Mouse (Mus musculus): ENCODE results near the gene Dpf3. TPM values are rescaled to one million over a fixed set of nuclear protein-coding genes. Genes with fewer than 3 reads are reported as not detected.

Gene Dpf3
- polyA plus RNA-seq, 1 experiment: 3.8 TPM

GRCm38 (mm10) chr12:83210294-83210693 is 277.2 kb downstream of the Dpf3 start:
- Histone ChIP-seq H3K4me1 (ENCODE audit: control insufficient read depth, insufficient read depth, low read length) (peaks cover 2% of the 10 kb centered on the region; the same call in 1 of the 2 replicates), H3K4me3 (ENCODE audit: insufficient read depth, low read length) (no peak overlapping the region), H3K27ac (ENCODE audit: insufficient read depth, low read length) (no peak overlapping the region)
- TF ChIP-seq CTCF (IDR thresholded peaks at IDR 0.05; ENCODE audit: extremely low read depth, insufficient read depth, low read length) (no peak), POLR2A (IDR thresholded peaks at IDR 0.05; ENCODE audit: extremely low read depth, insufficient read depth, low read length) (no peak)

GRCm38 (mm10) chr12:83209461-83209860 is 278.1 kb downstream of the Dpf3 start:
- Histone ChIP-seq H3K4me3 (ENCODE audit: insufficient read depth, low read length) (no peak overlapping the region), H3K4me1 (ENCODE audit: control insufficient read depth, insufficient read depth, low read length) (peaks cover 2% of the 10 kb centered on the region; the same call in 1 of the 2 replicates), H3K27ac (ENCODE audit: insufficient read depth, low read length) (no peak overlapping the region)
- TF ChIP-seq CTCF (IDR thresholded peaks at IDR 0.05; ENCODE audit: extremely low read depth, insufficient read depth, low read length) (no peak), POLR2A (IDR thresholded peaks at IDR 0.05; ENCODE audit: extremely low read depth, insufficient read depth, low read length) (no peak)

DNA sequence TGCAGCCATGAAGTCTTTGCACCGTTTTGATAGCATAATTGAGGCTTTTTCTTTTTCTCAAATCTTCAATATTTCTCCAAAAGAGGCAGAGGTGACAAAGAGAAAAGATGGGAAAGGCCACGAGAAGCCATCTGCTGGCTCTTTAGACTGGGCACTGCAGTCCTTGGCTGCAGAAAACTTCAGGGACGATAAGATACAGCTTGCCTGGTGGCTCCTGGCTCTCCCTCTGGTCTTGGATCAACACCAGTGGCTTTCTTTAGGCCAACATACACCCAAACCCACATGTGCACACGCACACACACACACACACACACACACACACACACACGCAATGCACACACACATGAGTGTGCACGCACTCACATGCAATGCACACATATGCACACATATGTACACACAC is 278.7 kb downstream of the Dpf3 start:
- no peak overlapping the region for H3K4me3 ChIP-seq (ENCODE audit: insufficient read depth, low read length)
- TF ChIP-seq POLR2A (IDR thresholded peaks at IDR 0.05; ENCODE audit: extremely low read depth, insufficient read depth, low read length): no peak
- TF ChIP-seq CTCF (IDR thresholded peaks at IDR 0.05; ENCODE audit: extremely low read depth, insufficient read depth, low read length): no peak
- H3K4me1 ChIP-seq (ENCODE audit: control insufficient read depth, insufficient read depth, low read length): peaks cover 2% of the 10 kb centered on the region; the same call in 1 of the 2 replicates
- no peak overlapping the region for H3K27ac ChIP-seq (ENCODE audit: insufficient read depth, low read length)

DNA sequence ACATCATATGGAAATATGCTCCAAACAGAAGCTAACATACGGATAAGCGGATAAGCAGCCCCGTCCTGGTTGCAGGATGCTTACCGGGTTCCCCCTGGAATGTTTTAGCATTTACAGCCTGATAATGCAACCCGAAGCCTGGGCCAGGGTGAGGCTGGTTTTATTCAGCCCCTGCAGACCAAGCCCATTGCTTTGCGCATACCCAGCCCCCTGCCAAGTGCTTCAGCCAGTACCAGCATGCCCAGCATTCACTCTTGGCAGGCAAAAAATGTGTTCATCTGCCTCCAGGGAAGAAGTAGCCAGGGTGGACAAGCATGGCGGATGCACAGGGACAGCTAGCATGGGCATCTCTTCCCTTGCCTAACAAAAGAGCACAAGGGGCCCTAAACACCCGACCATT is 279.5 kb downstream of the Dpf3 start:
- no peak overlapping the region for H3K4me3 ChIP-seq (ENCODE audit: insufficient read depth, low read length)
- H3K4me1 ChIP-seq (ENCODE audit: control insufficient read depth, insufficient read depth, low read length): peaks cover 2% of the 10 kb centered on the region; the same call in 1 of the 2 replicates
- TF ChIP-seq CTCF (IDR thresholded peaks at IDR 0.05; ENCODE audit: extremely low read depth, insufficient read depth, low read length) (no peak), POLR2A (IDR thresholded peaks at IDR 0.05; ENCODE audit: extremely low read depth, insufficient read depth, low read length) (no peak)
- H3K27ac ChIP-seq (ENCODE audit: insufficient read depth, low read length): no peak overlapping the region

GRCm38 (mm10) chr12:83207481-83207880 is 280.0 kb downstream of the Dpf3 start:
- no peak overlapping the region for H3K27ac ChIP-seq (ENCODE audit: insufficient read depth, low read length)
- TF ChIP-seq POLR2A (IDR thresholded peaks at IDR 0.05; ENCODE audit: extremely low read depth, insufficient read depth, low read length) (no peak), CTCF (IDR thresholded peaks at IDR 0.05; ENCODE audit: extremely low read depth, insufficient read depth, low read length) (no peak)
- H3K4me3 ChIP-seq (ENCODE audit: insufficient read depth, low read length): no peak overlapping the region
- peaks cover 2% of the 10 kb centered on the region; the same call in 1 of the 2 replicates for H3K4me1 ChIP-seq (ENCODE audit: control insufficient read depth, insufficient read depth, low read length)

DNA sequence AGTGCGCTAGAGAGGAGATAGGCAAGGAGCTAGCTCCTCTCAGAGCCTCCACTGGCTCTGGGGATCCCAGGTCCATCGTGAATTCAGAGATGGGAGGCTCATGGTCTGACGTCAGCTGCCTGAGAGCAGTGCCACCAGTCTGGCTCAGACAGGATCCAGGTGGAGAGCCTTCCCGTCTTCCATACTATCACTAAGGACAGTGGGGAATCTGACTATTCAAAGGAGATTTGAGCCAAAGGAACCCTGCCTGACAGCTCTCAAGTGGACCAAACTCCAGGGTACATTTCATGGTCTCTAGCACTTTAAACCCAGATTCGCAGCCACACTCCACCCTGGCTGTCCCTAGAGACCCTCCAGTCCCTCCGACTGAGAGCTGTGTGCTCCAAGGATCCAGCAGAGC is 280.6 kb downstream of the Dpf3 start:
- Histone ChIP-seq H3K27ac (ENCODE audit: insufficient read depth, low read length) (no peak overlapping the region), H3K4me1 (ENCODE audit: control insufficient read depth, insufficient read depth, low read length) (peaks cover 2% of the 10 kb centered on the region; the same call in 1 of the 2 replicates), H3K4me3 (ENCODE audit: insufficient read depth, low read length) (no peak overlapping the region)
- TF ChIP-seq CTCF (IDR thresholded peaks at IDR 0.05; ENCODE audit: extremely low read depth, insufficient read depth, low read length) (no peak), POLR2A (IDR thresholded peaks at IDR 0.05; ENCODE audit: extremely low read depth, insufficient read depth, low read length) (no peak)

DNA sequence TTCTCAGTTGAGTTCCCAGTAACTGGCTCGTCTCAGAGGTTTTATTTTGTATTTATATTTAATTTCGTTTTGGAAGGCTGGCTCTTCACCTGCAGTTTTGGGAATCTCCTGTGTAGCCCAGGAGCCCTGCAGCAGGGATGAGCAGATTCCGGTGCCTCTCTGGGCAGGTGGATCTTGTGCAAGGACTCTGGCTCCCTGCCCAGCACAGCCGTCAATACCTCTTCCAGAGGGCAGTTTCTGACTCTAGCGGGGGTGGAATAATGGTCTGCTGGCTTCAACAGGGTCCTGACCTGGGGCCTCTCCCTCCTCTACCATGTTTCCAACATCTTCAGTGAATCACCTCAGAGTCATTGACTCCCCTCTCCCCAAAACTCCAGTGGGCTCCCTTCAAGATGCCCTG is 283.2 kb downstream of the Dpf3 start:
- no peak for TF ChIP-seq POLR2A (IDR thresholded peaks at IDR 0.05; ENCODE audit: extremely low read depth, insufficient read depth, low read length)
- Histone ChIP-seq H3K4me1 (ENCODE audit: control insufficient read depth, insufficient read depth, low read length) (peaks cover 2% of the 10 kb centered on the region; the same call in 1 of the 2 replicates), H3K4me3 (ENCODE audit: insufficient read depth, low read length) (no peak overlapping the region), H3K27ac (ENCODE audit: insufficient read depth, low read length) (no peak overlapping the region)

GRCm38 (mm10) chr12:83201674-83202073 is 285.8 kb downstream of the Dpf3 start:
- H3K27ac ChIP-seq (ENCODE audit: insufficient read depth, low read length): no peak overlapping the region
- H3K4me1 ChIP-seq (ENCODE audit: control insufficient read depth, insufficient read depth, low read length): no peaks in the 10 kb centered on the region
- TF ChIP-seq POLR2A (IDR thresholded peaks at IDR 0.05; ENCODE audit: extremely low read depth, insufficient read depth, low read length): no peak
- TF ChIP-seq CTCF (IDR thresholded peaks at IDR 0.05; ENCODE audit: extremely low read depth, insufficient read depth, low read length): no peak
- no peak overlapping the region for H3K4me3 ChIP-seq (ENCODE audit: insufficient read depth, low read length)

DNA sequence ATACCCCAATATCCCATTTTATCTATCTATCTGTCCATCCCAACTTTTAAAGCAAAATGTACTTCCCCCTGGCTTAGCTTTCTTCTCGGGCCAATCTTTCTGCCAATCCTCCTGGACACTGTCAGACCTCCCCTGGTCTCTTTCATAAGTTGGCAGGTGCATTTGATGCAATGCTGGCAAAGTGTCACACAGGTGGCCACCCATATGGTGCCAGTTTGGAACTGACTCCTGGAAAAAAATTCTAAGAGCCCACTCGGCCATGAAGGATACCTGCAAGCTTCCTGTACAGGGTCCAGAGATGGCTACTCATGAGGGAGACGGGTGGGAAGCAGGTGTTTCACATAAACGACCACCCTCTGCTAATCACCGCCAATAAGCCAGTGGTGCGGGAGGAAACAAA is 307.0 kb downstream of the Dpf3 start:
- no peak for TF ChIP-seq CTCF (IDR thresholded peaks at IDR 0.05; ENCODE audit: extremely low read depth, insufficient read depth, low read length)
- no peak for TF ChIP-seq POLR2A (IDR thresholded peaks at IDR 0.05; ENCODE audit: extremely low read depth, insufficient read depth, low read length)
- 0 out of 2 replicates have a peak, but pooled peaks cover 2% of the 10 kb centered on the region for H3K4me1 ChIP-seq (ENCODE audit: control insufficient read depth, insufficient read depth, low read length)
- H3K27ac ChIP-seq (ENCODE audit: insufficient read depth, low read length): no peak overlapping the region
- no peak overlapping the region for H3K4me3 ChIP-seq (ENCODE audit: insufficient read depth, low read length)

GRCm38 (mm10) chr12:83179860-83180259 is 307.7 kb downstream of the Dpf3 start:
- Histone ChIP-seq H3K4me3 (ENCODE audit: insufficient read depth, low read length) (no peak overlapping the region), H3K4me1 (ENCODE audit: control insufficient read depth, insufficient read depth, low read length) (0 out of 2 replicates have a peak, but pooled peaks cover 2% of the 10 kb centered on the region), H3K27ac (ENCODE audit: insufficient read depth, low read length) (no peak overlapping the region)
- TF ChIP-seq CTCF (IDR thresholded peaks at IDR 0.05; ENCODE audit: extremely low read depth, insufficient read depth, low read length) (no peak), POLR2A (IDR thresholded peaks at IDR 0.05; ENCODE audit: extremely low read depth, insufficient read depth, low read length) (no peak)
